Mouse (Mus musculus): ENCODE results near the gene Vopp1.

The Vopp1 gene

GRCm38 (mm10) chr6:57822648-57823410 lies 2.1 kb downstream of the Vopp1 start:
- H3K27me3 ChIP-seq (ENCODE audit: insufficient read depth, low read length): peaks cover 32% of the 10 kb centered on the region
- no peaks in the 10 kb centered on the region for H3K9me3 ChIP-seq (ENCODE audit: low read length)
- H3K4me1 ChIP-seq (replicated peaks; ENCODE audit: low read depth, low read length): no peaks in the 10 kb centered on the region; the same call in 1 of the 2 replicates
- TF ChIP-seq CTCF (conservative IDR thresholded peaks at IDR 0.05; ENCODE audit: low read length) (no peak), NANOG (IDR thresholded peaks at IDR 0.05; ENCODE audit: borderline replicate concordance, low read length) (no peak), POU5F1 (IDR thresholded peaks at IDR 0.05; ENCODE audit: borderline replicate concordance, low read length) (no peak)
- H3K36me3 ChIP-seq (ENCODE audit: insufficient read depth, low read length): no peaks in the 10 kb centered on the region
- no peak overlapping the region for H3K4me3 ChIP-seq (replicated peaks; ENCODE audit: low read length)

- Histone ChIP-seq H3K4me1 (replicated peaks; ENCODE audit: low read depth, low read length) (no peaks in the 10 kb centered on the region), H3K27me3 (ENCODE audit: insufficient read depth, low read length) (no peaks in the 10 kb centered on the region), H3K4me3 (replicated peaks; ENCODE audit: low read length) (no peak overlapping the region), H3K9me3 (ENCODE audit: low read length) (no peaks in the 10 kb centered on the region), H3K36me3 (ENCODE audit: insufficient read depth, low read length) (no peaks in the 10 kb centered on the region)
- TF ChIP-seq POU5F1 (IDR thresholded peaks at IDR 0.05; ENCODE audit: borderline replicate concordance, low read length) (no peak), CTCF (conservative IDR thresholded peaks at IDR 0.05; ENCODE audit: low read length) (no peak), NANOG (IDR thresholded peaks at IDR 0.05; ENCODE audit: borderline replicate concordance, low read length) (no peak)
Measured at GRCm38 (mm10) chr6:57814436-57814940, 10.5 kb downstream of the Vopp1 start.

GRCm38 (mm10) chr6:57811748-57812730 lies 12.9 kb downstream of the Vopp1 start:
- no peak for TF ChIP-seq POU5F1 (IDR thresholded peaks at IDR 0.05; ENCODE audit: borderline replicate concordance, low read length)
- TF ChIP-seq CTCF (conservative IDR thresholded peaks at IDR 0.05; ENCODE audit: low read length): no peak
- TF ChIP-seq NANOG (IDR thresholded peaks at IDR 0.05; ENCODE audit: borderline replicate concordance, low read length): no peak
- Histone ChIP-seq H3K4me1 (replicated peaks; ENCODE audit: low read depth, low read length) (no peaks in the 10 kb centered on the region), H3K36me3 (ENCODE audit: insufficient read depth, low read length) (no peaks in the 10 kb centered on the region), H3K9me3 (ENCODE audit: low read length) (no peaks in the 10 kb centered on the region), H3K27me3 (ENCODE audit: insufficient read depth, low read length) (no peaks in the 10 kb centered on the region), H3K4me3 (replicated peaks; ENCODE audit: low read length) (no peak overlapping the region)

GRCm38 (mm10) chr6:57805218-57806069 lies 19.5 kb downstream of the Vopp1 start:
- Histone ChIP-seq H3K4me1 (replicated peaks; ENCODE audit: low read depth, low read length) (no peaks in the 10 kb centered on the region), H3K36me3 (ENCODE audit: insufficient read depth, low read length) (no peaks in the 10 kb centered on the region), H3K9me3 (ENCODE audit: low read length) (no peaks in the 10 kb centered on the region), H3K27me3 (ENCODE audit: insufficient read depth, low read length) (no peaks in the 10 kb centered on the region), H3K4me3 (replicated peaks; ENCODE audit: low read length) (no peak overlapping the region)
- no peak for TF ChIP-seq CTCF (conservative IDR thresholded peaks at IDR 0.05; ENCODE audit: low read length)
- no peak for TF ChIP-seq POU5F1 (IDR thresholded peaks at IDR 0.05; ENCODE audit: borderline replicate concordance, low read length)
- no peak for TF ChIP-seq NANOG (IDR thresholded peaks at IDR 0.05; ENCODE audit: borderline replicate concordance, low read length)

GRCm38 (mm10) chr6:57803130-57803529 lies 21.8 kb downstream of the Vopp1 start:
- Histone ChIP-seq H3K4me1 (replicated peaks; ENCODE audit: low read depth, low read length) (no peaks in the 10 kb centered on the region), H3K36me3 (ENCODE audit: insufficient read depth, low read length) (no peaks in the 10 kb centered on the region)

GRCm38 (mm10) chr6:57798986-57799385 lies 26.0 kb downstream of the Vopp1 start:
- Histone ChIP-seq H3K36me3 (ENCODE audit: insufficient read depth, low read length) (no peaks in the 10 kb centered on the region), H3K27me3 (ENCODE audit: insufficient read depth, low read length) (no peaks in the 10 kb centered on the region), H3K4me3 (replicated peaks; ENCODE audit: low read length) (no peak overlapping the region), H3K9me3 (ENCODE audit: low read length) (no peaks in the 10 kb centered on the region), H3K4me1 (replicated peaks; ENCODE audit: low read depth, low read length) (no peaks in the 10 kb centered on the region)
- TF ChIP-seq CTCF (conservative IDR thresholded peaks at IDR 0.05; ENCODE audit: low read length) (no peak), NANOG (IDR thresholded peaks at IDR 0.05; ENCODE audit: borderline replicate concordance, low read length) (no peak), POU5F1 (IDR thresholded peaks at IDR 0.05; ENCODE audit: borderline replicate concordance, low read length) (no peak)

More at GRCm38 (mm10) chr6:57803130-57803529, 21.8 kb downstream of the Vopp1 start:
- no peaks in the 10 kb centered on the region for H3K9me3 ChIP-seq (ENCODE audit: low read length)
- H3K4me3 ChIP-seq (replicated peaks; ENCODE audit: low read length): no peak overlapping the region
- TF ChIP-seq CTCF (conservative IDR thresholded peaks at IDR 0.05; ENCODE audit: low read length): no peak
- no peak for TF ChIP-seq NANOG (IDR thresholded peaks at IDR 0.05; ENCODE audit: borderline replicate concordance, low read length)
- no peak for TF ChIP-seq POU5F1 (IDR thresholded peaks at IDR 0.05; ENCODE audit: borderline replicate concordance, low read length)
- no peaks in the 10 kb centered on the region for H3K27me3 ChIP-seq (ENCODE audit: insufficient read depth, low read length)

- Histone ChIP-seq H3K27me3 (ENCODE audit: insufficient read depth, low read length) (no peaks in the 10 kb centered on the region), H3K9me3 (ENCODE audit: low read length) (no peaks in the 10 kb centered on the region), H3K4me3 (replicated peaks; ENCODE audit: low read length) (no peak overlapping the region), H3K4me1 (replicated peaks; ENCODE audit: low read depth, low read length) (no peaks in the 10 kb centered on the region), H3K36me3 (ENCODE audit: insufficient read depth, low read length) (no peaks in the 10 kb centered on the region)
- no peak for TF ChIP-seq NANOG (IDR thresholded peaks at IDR 0.05; ENCODE audit: borderline replicate concordance, low read length)
- TF ChIP-seq CTCF (conservative IDR thresholded peaks at IDR 0.05; ENCODE audit: low read length): no peak
- TF ChIP-seq POU5F1 (IDR thresholded peaks at IDR 0.05; ENCODE audit: borderline replicate concordance, low read length): no peak
Measured at GRCm38 (mm10) chr6:57796853-57797423, 28.0 kb downstream of the Vopp1 start.

Measured in E14TG2a.4 (cell line).